In the genomic region with DNA sequence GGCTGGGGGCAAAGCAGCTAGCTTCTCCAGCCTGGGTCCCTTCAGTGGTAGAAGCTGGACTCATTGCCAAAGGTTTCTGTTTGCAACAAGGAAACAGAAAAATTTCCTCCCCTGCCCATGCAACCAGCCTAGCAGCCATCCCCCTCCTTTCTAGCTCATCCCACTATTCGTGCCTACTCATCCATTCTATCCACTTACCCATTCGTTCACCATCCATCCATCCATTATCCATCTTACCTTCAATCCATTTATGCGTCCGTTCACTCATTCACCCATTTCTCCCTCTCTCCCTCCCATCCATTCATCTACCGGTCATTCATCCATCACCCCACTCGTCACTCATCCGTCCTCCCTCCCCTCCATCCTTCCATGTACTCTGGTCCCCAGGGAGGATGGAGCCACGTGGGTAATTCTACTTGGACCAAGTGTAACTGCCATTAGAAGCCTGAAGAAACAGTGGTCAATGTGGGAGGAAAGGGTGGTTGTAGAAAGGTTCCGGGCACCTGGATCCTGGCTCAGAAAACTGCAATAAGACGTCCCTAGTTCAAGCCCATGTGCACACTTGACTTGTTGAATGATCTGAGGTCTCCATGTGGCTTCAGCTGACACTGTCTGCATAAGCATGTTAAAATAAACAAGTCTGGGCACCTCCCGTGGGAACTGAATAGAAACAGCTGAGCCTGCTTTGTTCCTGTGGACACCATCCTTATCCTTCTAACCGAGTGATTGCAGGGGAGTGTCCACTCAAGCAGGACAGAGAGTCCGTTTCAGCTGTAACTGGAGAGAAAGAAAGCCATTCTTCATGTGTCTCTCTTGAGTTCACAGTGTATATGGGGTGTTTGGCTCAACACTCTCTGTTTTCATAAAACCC, we compare ENCODE assay signal across 9 mouse cellular contexts. TPM values are rescaled to one million over a fixed set of nuclear protein-coding genes. Genes with fewer than 3 reads are reported as not detected.
DNase-seq lines count a peak whose midpoint lies in the region; ATAC-seq and TF ChIP-seq lines count a peak whose summit lies in the region.
"Had no signal": no experiment of that assay in that cellular context is flagged by ENCODE, and none has a peak within 500 bp of the region (broad histone marks: within the 10 kb centered on the region; RNA-seq: fewer than 3 reads in every experiment).

No protein-coding gene starts in this region.

- peak overlapping the region; percentile 71 for H3K4me2 ChIP-seq in liver, embryonic 13.5 days

- no peak for ATAC-seq in liver, embryonic 13.5 days (ENCODE audit: low read depth)

- H3K9me3 ChIP-seq in liver, embryonic 13.5 days (replicated peaks): no peaks in the 10 kb centered on the region

- TF ChIP-seq POLR2A in cerebellum, adult 2 months (IDR thresholded peaks at IDR 0.05; ENCODE audit: borderline replicate concordance, insufficient read depth, low read length): no peak; the same call in 1 of the 2 replicates
- TF ChIP-seq POLR2A in thymus, adult 2 months (IDR thresholded peaks at IDR 0.05; ENCODE audit: control insufficient read depth, extremely low read depth, insufficient read depth, low read length, poor library complexity): no peak

- no peaks in the 10 kb centered on the region for H3K27me3 ChIP-seq in cerebellum, adult 2 months (ENCODE audit: control insufficient read depth, insufficient read depth, low read length)
- peaks cover 3% of the 10 kb centered on the region; the same call in 1 of the 2 replicates for H3K27me3 ChIP-seq in thymus, adult 2 months (ENCODE audit: control insufficient read depth, insufficient read depth, low read length)
- peaks cover 75% of the 10 kb centered on the region for H3K27me3 ChIP-seq in liver, embryonic 13.5 days

- H3K4me3 ChIP-seq in cerebellum, adult 2 months (replicated peaks; ENCODE audit: insufficient read depth, low read depth, low read length): peak overlapping the region; percentile 87
- peak overlapping the region; percentile 39 for H3K4me3 ChIP-seq in thymus, adult 2 months (ENCODE audit: control insufficient read depth, insufficient read depth, low read length)
- peak overlapping the region; percentile 55 for H3K4me3 ChIP-seq in liver, embryonic 13.5 days (replicated peaks)
- H3K4me3 ChIP-seq: erythroblast, embryonic 14.5 days had no signal

- no peak for DNase-seq in cerebellum, adult 2 months
- DNase-seq in cerebellum, postnatal 36 days: no peak
- no peak for DNase-seq in thymus, adult 2 months
- no peak for DNase-seq in thymus, postnatal 36 days
- DNase-seq in liver, embryonic 13.5 days: no peak
- no peak for DNase-seq in gastrocnemius, postnatal 25 days
- DNase-seq in adrenal gland, postnatal 25 days: no peak
- DNase-seq in thymus, postnatal 14 days: no peak

- no peaks in the 10 kb centered on the region for H3K36me3 ChIP-seq in thymus, adult 2 months (ENCODE audit: control insufficient read depth, insufficient read depth, low read length)
- no peaks in the 10 kb centered on the region for H3K36me3 ChIP-seq in liver, embryonic 13.5 days

- H3K9ac ChIP-seq in liver, embryonic 13.5 days: no peak overlapping the region

- H3K27ac ChIP-seq in cerebellum, adult 2 months (ENCODE audit: insufficient read depth, low read length): peak overlapping the region; percentile 2; the same call in 1 of the 2 replicates
- H3K27ac ChIP-seq in thymus, adult 2 months (ENCODE audit: control insufficient read depth, insufficient read depth, low read length): no peak overlapping the region
- H3K27ac ChIP-seq in liver, embryonic 13.5 days: no peak overlapping the region

- H3K4me1 ChIP-seq in cerebellum, adult 2 months (ENCODE audit: control insufficient read depth, insufficient read depth, low read length): peaks cover 17% of the 10 kb centered on the region
- H3K4me1 ChIP-seq in thymus, adult 2 months (replicated peaks; ENCODE audit: control insufficient read depth, insufficient read depth, low read length): no peaks in the 10 kb centered on the region; the same call in 1 of the 2 replicates
- H3K4me1 ChIP-seq in liver, embryonic 13.5 days (replicated peaks): peaks cover 3% of the 10 kb centered on the region; the same call in 1 of the 2 replicates

- TF ChIP-seq CTCF in cerebellum, adult 2 months (IDR thresholded peaks at IDR 0.05; ENCODE audit: borderline replicate concordance, insufficient read depth, low read depth, low read length): no peak
- no peak for TF ChIP-seq CTCF in thymus, adult 2 months (IDR thresholded peaks at IDR 0.05; ENCODE audit: borderline replicate concordance, control insufficient read depth, extremely low read depth, insufficient read depth, low read length, poor library complexity)

- 19% methylated on average over 13 of the region's 13 CpGs for WGBS in cerebellum, adult 2 months
- 34% methylated on average over 13 of the region's 13 CpGs for WGBS in thymus, adult 2 months
- WGBS in liver, embryonic 13.5 days (ENCODE audit: insufficient replicate concordance): 22% methylated on average over 13 of the region's 13 CpGs

RNA-seq across cellular contexts. Expression of gene Dusp15, which starts 0.6 kb away (rescaled TPM):
- 73.1 and 73.6 TPM in 2 replicates for polyA plus RNA-seq in cerebellum, adult 2 months (2012; rRNA removed)
- polyA plus RNA-seq in thymus, adult 2 months (2012; rRNA removed): 3.8 and 5.7 TPM in 2 replicates
- polyA plus RNA-seq in liver, embryonic 13.5 days (2015; fragmentation: Nextera tagmentation; extraction: Ambion mirVana): not detected in 2 replicates
- 1 to 10 TPM; 1.1 to 1.5 TPM for total RNA-seq in gastrocnemius, postnatal 25 days (2021)
- 1.0 and 4.9 TPM in 2 replicates for total RNA-seq in adrenal gland, postnatal 25 days (2021)
- polyA plus RNA-seq: erythroblast, embryonic 14.5 days had no signal

RNA-seq across cellular contexts. Expression of gene Ttll9, which starts 10.2 kb away (rescaled TPM):
- polyA plus RNA-seq in cerebellum, adult 2 months (2012; rRNA removed): 4.6 and 4.8 TPM in 2 replicates
- polyA plus RNA-seq in thymus, adult 2 months (2012; rRNA removed): 2.0 and 2.1 TPM in 2 replicates
- polyA plus RNA-seq in liver, embryonic 13.5 days (2015; fragmentation: Nextera tagmentation; extraction: Ambion mirVana): 0.15 and 0.35 TPM in 2 replicates
- not detected for total RNA-seq in gastrocnemius, postnatal 25 days (2021)
- not detected in 2 replicates for total RNA-seq in adrenal gland, postnatal 25 days (2021)
- polyA plus RNA-seq: erythroblast, embryonic 14.5 days had no signal

RNA-seq across cellular contexts. Expression of gene Foxs1, which starts 19.1 kb away (rescaled TPM):
- polyA plus RNA-seq in cerebellum, adult 2 months (2012; rRNA removed): 1.2 and 1.9 TPM in 2 replicates
- polyA plus RNA-seq in thymus, adult 2 months (2012; rRNA removed): 7.7 and 8.6 TPM in 2 replicates
- 0.16 and 0.20 TPM in 2 replicates for polyA plus RNA-seq in liver, embryonic 13.5 days (2015; fragmentation: Nextera tagmentation; extraction: Ambion mirVana)
- 1 to 10 TPM; 1.8 to 2.4 TPM for total RNA-seq in gastrocnemius, postnatal 25 days (2021)
- 2.1 and 2.9 TPM in 2 replicates for total RNA-seq in adrenal gland, postnatal 25 days (2021)
- polyA plus RNA-seq: erythroblast, embryonic 14.5 days had no signal

RNA-seq across cellular contexts. Expression of gene Mylk2, which starts 40.9 kb away (rescaled TPM):
- not detected in 2 replicates for polyA plus RNA-seq in cerebellum, adult 2 months (2012; rRNA removed)
- polyA plus RNA-seq in thymus, adult 2 months (2012; rRNA removed): 0.20 and 0.34 TPM in 2 replicates
- not detected in 2 replicates for polyA plus RNA-seq in liver, embryonic 13.5 days (2015; fragmentation: Nextera tagmentation; extraction: Ambion mirVana)
- 100 to 1,000 TPM; 290 to 471 TPM for total RNA-seq in gastrocnemius, postnatal 25 days (2021)
- not detected in 2 replicates for total RNA-seq in adrenal gland, postnatal 25 days (2021)
- polyA plus RNA-seq: erythroblast, embryonic 14.5 days had no signal

Comparison
In these comparisons a context has a peak if more than half of its experiments do, and no peak if none do; other contexts are left out.
1. RNA of gene Dusp15, which starts 0.6 kb away (polyA plus RNA-seq): 73.1 to 73.6 TPM in cerebellum, adult 2 months; 3.8 to 5.7 TPM in thymus, adult 2 months and not detected in liver, embryonic 13.5 days; every median in the first group is over 10 times any median in the second.
2. Peak in every context shown above with its lines, with median percentiles within 50 percentile points of each other: H3K4me3 ChIP-seq.